Mouse (Mus musculus) limb, embryonic 14.5 days (tissue): ENCODE data around the gene Gm20683. TPM values are rescaled to one million over a fixed set of nuclear protein-coding genes. Genes with fewer than 3 reads are reported as not detected.
"Not testable (repeated sequence)": the region's sequence is repeated elsewhere in the genome, so short reads cannot be mapped to it uniquely, and the experiment has no call there.

Experiments used
- ATAC-seq: fragments of 200-750 bp; cut with Nextera tagmentation; 2 replicates; pipeline ENCODE4 v1.8.0; 2017; ENCODE audit warnings: low read depth, moderate number of reproducible peaks, moderate TSS enrichment; ENCODE audit not compliant: low FRiP score
- DNase-seq: peaks from one replicate; pipeline ENCODE4 v3.0.0-alpha.2; 2015; ENCODE audit warnings: low spot score
- H3K27ac ChIP-seq: fragments of 300-500 bp; sonication (generic); replicated peaks from 2 replicates; pipeline ENCODE4 v1.5.1; 2014; ENCODE audit warnings: low read depth, mild to moderate bottlenecking, low read length, moderate library complexity, mixed read lengths
- H3K27me3 ChIP-seq: fragments of 300-500 bp; sonication (generic); 2 replicates; pipeline ENCODE4 v1.6.1; 2014; ENCODE audit warnings: low read length, mixed read lengths; ENCODE audit not compliant: control insufficient read depth, insufficient read depth
- H3K36me3 ChIP-seq: fragments of 300-500 bp; sonication (generic); 2 replicates; pipeline ENCODE4 v1.6.1; 2014; ENCODE audit warnings: mild to moderate bottlenecking, low read length, moderate library complexity, mixed read lengths; ENCODE audit not compliant: control insufficient read depth, insufficient read depth
- H3K4me1 ChIP-seq: fragments of 300-500 bp; sonication (generic); 2 replicates; pipeline ENCODE4 v1.6.1; 2014; ENCODE audit warnings: antibody characterized with exemption, low read length, mixed read lengths; ENCODE audit not compliant: control insufficient read depth, insufficient read depth
- H3K4me2 ChIP-seq: fragments of 300-500 bp; sonication (generic); replicated peaks from 2 replicates; pipeline ENCODE4 v1.6.1; 2014; ENCODE audit warnings: low read depth, mild to moderate bottlenecking, low read length, moderate library complexity; ENCODE audit not compliant: severe bottlenecking
- H3K4me3 ChIP-seq: fragments of 300-500 bp; sonication (generic); replicated peaks from 2 replicates; pipeline ENCODE4 v1.5.1; 2014; ENCODE audit warnings: low read length
- H3K9ac ChIP-seq: fragments of 300-500 bp; sonication (generic); 2 replicates; pipeline ENCODE4 v1.6.1; 2014; ENCODE audit warnings: mild to moderate bottlenecking, low read depth, low read length, moderate library complexity; ENCODE audit not compliant: severe bottlenecking
- H3K9me3 ChIP-seq: fragments of 300-500 bp; sonication (generic); 2 replicates; pipeline ENCODE4 v1.6.1; 2016; ENCODE audit warnings: low read length; ENCODE audit not compliant: control insufficient read depth
- POLR2A ChIP-seq: fragments of 200-500 bp; IDR thresholded peaks from 2 replicates; pipeline ENCODE4 v1.8.0; 2012; ENCODE audit warnings: inconsistent platforms, mild to moderate bottlenecking, moderate library complexity, borderline replicate concordance; ENCODE audit not compliant: insufficient read depth, insufficient read length; ENCODE audit errors: extremely low read depth
- WGBS: fragments of 180-500 bp; shearing (Covaris S2); extraction: QIAGEN DNeasy Blood & Tissue Kit; methylation state at CpG from one replicate; pipeline ENCODE4 v1.1.7; 2014; 5-methylcytosine and 5-hydroxymethylcytosine counted together
- polyA plus RNA-seq, 2 experiments: library from polyadenylated mRNA; depleted of rRNA in 1 of 2; stranded (reverse) in 1 of 2; unstranded in 1 of 2; fragments of >200 nt; fragmentation: Nextera tagmentation in 1 of 2; extraction: Ambion mirVana in 1 of 2; gene quantifications; 2 replicates each; pipeline versions ENCODE4 v1.2.1 to v1.2.3; 2012 to 2014

Gm20683 gene
- polyA plus RNA-seq, 2 experiments, result 2.5 to 13.0 TPM

- WGBS, result 79% methylated on average over 11 of the region's 11 CpGs
These were observed 32.0 kb upstream of the Gm20683 start for GRCm38 (mm10) chr17:25873405-25874147.

GRCm38 (mm10) chr17:25872676-25873075 is 31.1 kb upstream of the Gm20683 start:
- Histone ChIP-seq H3K36me3 (peaks cover 2% of the 10 kb centered on the region; the same call in 1 of the 2 replicates), H3K27ac (no peak overlapping the region), H3K4me3 (no peak overlapping the region), H3K9ac (no peak overlapping the region), H3K4me2 (no peak overlapping the region), H3K4me1 (peaks cover 18% of the 10 kb centered on the region), H3K9me3 (no peaks in the 10 kb centered on the region), H3K27me3 (no peaks in the 10 kb centered on the region)
- WGBS, result 80% methylated on average over 3 of the region's 3 CpGs
- no peak for ATAC-seq
- DNase-seq, result no peak
- TF ChIP-seq POLR2A, result no peak

More at GRCm38 (mm10) chr17:25873405-25874147, 32.0 kb upstream of the Gm20683 start:
- H3K27ac ChIP-seq, result no peak overlapping the region
- H3K36me3 ChIP-seq, result peaks cover 11% of the 10 kb centered on the region
- H3K4me2 ChIP-seq, result peak overlapping the region; percentile 88; the same call in 1 of the 2 replicates
- DNase-seq, result no peak
- H3K9ac ChIP-seq, result no peak overlapping the region
- H3K27me3 ChIP-seq, result no peaks in the 10 kb centered on the region
- ATAC-seq, result no peak
- no peaks in the 10 kb centered on the region for H3K9me3 ChIP-seq
- 0 out of 2 replicates have a peak overlapping the region, but pooled peaks have one; percentile 77 for H3K4me3 ChIP-seq
- H3K4me1 ChIP-seq, result peaks cover 15% of the 10 kb centered on the region
- no peak for TF ChIP-seq POLR2A

- DNase-seq, H3K9me3 ChIP-seq, H3K27ac ChIP-seq, H3K4me3 ChIP-seq, H3K27me3 ChIP-seq, ATAC-seq, H3K36me3 ChIP-seq, H3K4me2 ChIP-seq, H3K9ac ChIP-seq: not testable (repeated sequence)
- peaks cover 20% of the 10 kb centered on the region for H3K4me1 ChIP-seq
These were observed 30.0 kb upstream of the Gm20683 start for GRCm38 (mm10) chr17:25871566-25871965.

- no peak for TF ChIP-seq POLR2A
- Histone ChIP-seq H3K9me3 (no peaks in the 10 kb centered on the region), H3K36me3 (no peaks in the 10 kb centered on the region), H3K4me1 (peaks cover 12% of the 10 kb centered on the region), H3K4me2 (no peak overlapping the region), H3K4me3 (no peak overlapping the region), H3K9ac (no peak overlapping the region), H3K27ac (no peak overlapping the region), H3K27me3 (no peaks in the 10 kb centered on the region)
- ATAC-seq (no peak), DNase-seq (no peak)
- 92% methylated on average over 2 of the region's 2 CpGs for WGBS
These were observed 28.4 kb upstream of the Gm20683 start for GRCm38 (mm10) chr17:25869954-25870353.

- DNase-seq, result no peak
- no peak overlapping the region for H3K27ac ChIP-seq
- no peak for ATAC-seq
- peaks cover 12% of the 10 kb centered on the region for H3K4me1 ChIP-seq
- H3K9ac ChIP-seq, result no peak overlapping the region
- no peaks in the 10 kb centered on the region for H3K27me3 ChIP-seq
- H3K4me3 ChIP-seq, result no peak overlapping the region
- H3K4me2 ChIP-seq, result no peak overlapping the region
- no peaks in the 10 kb centered on the region for H3K36me3 ChIP-seq
- 98% methylated on average over 8 of the region's 8 CpGs for WGBS
- no peak for TF ChIP-seq POLR2A
- H3K9me3 ChIP-seq, result no peaks in the 10 kb centered on the region
These were observed 27.9 kb upstream of the Gm20683 start for GRCm38 (mm10) chr17:25869498-25869897.
